Mouse (Mus musculus): ENCODE data around the gene Gm17387. TPM values are rescaled to one million over a fixed set of nuclear protein-coding genes. Genes with fewer than 3 reads are reported as not detected.

Gm17387 gene
- not detected for polyA plus RNA-seq (2017; shearing (Covaris generic))

DNA sequence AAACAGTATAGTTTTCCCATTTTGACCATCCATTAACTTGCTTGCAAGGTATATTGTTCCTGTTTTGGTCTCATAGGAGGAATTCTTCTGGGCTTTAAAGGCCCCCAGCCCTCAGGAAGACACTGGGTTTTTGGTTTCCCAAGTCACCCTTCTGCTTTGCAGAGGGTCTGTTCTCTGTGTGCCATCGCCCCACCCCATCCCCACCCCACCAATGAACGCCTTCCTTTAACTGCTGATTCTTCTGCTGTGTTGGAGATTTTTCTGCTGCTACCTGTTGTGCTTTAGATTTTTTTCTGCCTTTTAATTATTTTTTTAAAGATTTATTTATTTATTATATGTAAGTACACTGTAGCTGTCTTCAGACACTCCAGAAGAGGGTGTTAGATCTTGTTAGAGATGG lies at the start of gene Gm17387:
Gene Gm17387, plus strand, starts transcription at position 301 of the 400 bp plus-strand sequence.

DNA sequence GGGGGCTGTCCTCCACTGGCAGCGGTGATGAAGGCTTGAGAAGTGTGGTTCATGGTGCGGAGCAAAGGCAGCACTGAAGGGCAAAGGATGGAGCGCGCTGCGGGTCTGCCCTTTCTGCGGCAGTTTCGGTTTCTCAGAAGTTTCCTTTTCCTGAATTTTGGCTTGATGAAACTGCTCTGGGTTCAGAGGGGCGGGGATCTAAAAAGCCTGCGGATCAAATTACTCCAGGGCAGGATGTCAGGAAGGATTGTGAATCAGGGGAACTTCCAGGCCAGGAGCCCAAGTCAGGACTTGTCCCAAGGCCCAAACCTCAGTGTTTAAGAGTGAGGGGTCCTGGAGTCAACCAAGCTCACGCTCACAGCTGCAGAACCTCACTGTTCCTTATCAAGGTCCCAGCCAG lies 18.3 kb upstream of the Gm17387 start, which contains the start of gene Ifitm3:
Gene Ifitm3, minus strand, starts transcription at position 178 of the 400 bp plus-strand sequence.

GRCm38 (mm10) chr7:141017824-141018223 lies 11.1 kb upstream of the Gm17387 start, which contains the start of gene Ifitm6:
Ifitm6 (minus strand) TSS chr7:141017924.

DNA sequence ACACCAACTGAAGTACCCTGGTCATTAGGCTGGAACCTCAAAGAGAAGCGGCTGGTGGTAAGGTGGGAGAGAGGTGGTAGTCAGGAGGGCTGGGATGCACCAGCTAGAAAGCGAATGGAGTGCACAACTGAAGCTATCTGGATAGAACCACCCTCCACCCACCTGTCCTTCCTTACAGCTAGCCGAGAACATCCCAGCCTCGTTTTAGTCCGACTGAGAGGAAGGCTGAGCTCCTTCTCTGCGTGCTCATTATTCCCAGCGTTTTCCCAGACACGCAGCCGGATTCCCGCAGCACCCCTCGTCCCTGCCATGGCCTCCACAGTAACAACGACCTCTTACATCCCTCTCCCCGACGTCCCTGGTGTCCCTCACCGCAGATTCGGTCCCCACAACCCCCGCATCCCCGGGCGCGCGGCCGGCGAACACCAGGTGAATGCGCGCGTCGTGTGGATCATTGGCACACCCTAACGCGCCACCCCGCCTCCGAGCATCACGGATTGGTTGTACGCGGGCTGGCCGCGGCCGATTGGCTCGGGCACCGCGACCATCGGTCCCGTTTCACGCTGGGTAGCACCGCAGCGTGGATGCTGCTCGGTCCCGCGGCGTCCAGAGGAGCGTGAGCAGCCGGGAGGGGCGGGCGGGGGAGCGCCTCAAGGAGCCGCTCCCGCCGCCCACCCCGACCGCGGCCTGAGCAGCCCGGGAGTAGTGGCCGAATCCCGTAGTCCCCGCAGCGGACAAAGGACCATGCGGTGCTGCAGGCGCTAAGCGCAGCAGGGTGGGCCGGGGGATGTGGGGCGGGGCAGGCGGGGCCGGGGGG lies 31.7 kb downstream of the Gm17387 start, which contains the start of gene B4galnt4:
Gene B4galnt4, plus strand, starts transcription at position 679 of the 817 bp plus-strand sequence.

GRCm38 (mm10) chr7:141077841-141078240 lies 48.9 kb downstream of the Gm17387 start, which contains the start of gene Pkp3:
Pkp3 (plus strand) TSS chr7:141078218.

Other genes with a start within 250 kb of the Gm17387 start
- gene Syce1, start 241.3 kb upstream of the Gm17387 start, polyA plus RNA-seq (2017; shearing (Covaris generic)) = not detected
- 0.71 TPM for gene Zfp941, start 207.0 kb upstream of the Gm17387 start, polyA plus RNA-seq (2017; shearing (Covaris generic))
- not detected for gene Urah, start 194.1 kb upstream of the Gm17387 start, polyA plus RNA-seq (2017; shearing (Covaris generic))
- not detected for gene Scgb1c1, start 183.6 kb upstream of the Gm17387 start, polyA plus RNA-seq (2017; shearing (Covaris generic))
- gene Odf3, start 181.3 kb upstream of the Gm17387 start, polyA plus RNA-seq (2017; shearing (Covaris generic)) = not detected
- gene Gm45785, start 172.8 kb upstream of the Gm17387 start, polyA plus RNA-seq (2017; shearing (Covaris generic)) = not detected
- 88.6 TPM for gene Ric8a, start 172.2 kb upstream of the Gm17387 start, polyA plus RNA-seq (2017; shearing (Covaris generic))
- gene Bet1l, start 171.6 kb upstream of the Gm17387 start, polyA plus RNA-seq (2017; shearing (Covaris generic)) = 42.5 TPM
- 134 TPM for gene Psmd13, start 147.2 kb upstream of the Gm17387 start, polyA plus RNA-seq (2017; shearing (Covaris generic))
- 5.5 TPM for gene Sirt3, start 146.8 kb upstream of the Gm17387 start, polyA plus RNA-seq (2017; shearing (Covaris generic))
- gene Cox8b, start 128.7 kb upstream of the Gm17387 start, polyA plus RNA-seq (2017; shearing (Covaris generic)) = not detected
- gene Nlrp6, start 108.2 kb upstream of the Gm17387 start, polyA plus RNA-seq (2017; shearing (Covaris generic)) = not detected
- gene Pgghg, start 87.7 kb upstream of the Gm17387 start, polyA plus RNA-seq (2017; shearing (Covaris generic)) = 10.8 TPM
- not detected for gene Ifitm5, start 78.8 kb upstream of the Gm17387 start, polyA plus RNA-seq (2017; shearing (Covaris generic))
- gene Gm45717, start 73.2 kb upstream of the Gm17387 start, polyA plus RNA-seq (2017; shearing (Covaris generic)) = not detected
- 10.5 TPM for gene Ifitm2, start 73.1 kb upstream of the Gm17387 start, polyA plus RNA-seq (2017; shearing (Covaris generic))
- 2.8 TPM for gene Ifitm1, start 61.9 kb upstream of the Gm17387 start, polyA plus RNA-seq (2017; shearing (Covaris generic))
- 8.0 TPM for gene Ifitm3, start 18.4 kb upstream of the Gm17387 start, polyA plus RNA-seq (2017; shearing (Covaris generic))
- not detected for gene Ifitm6, start 11.2 kb upstream of the Gm17387 start, polyA plus RNA-seq (2017; shearing (Covaris generic))
- gene B4galnt4, start 32.0 kb downstream of the Gm17387 start, polyA plus RNA-seq (2017; shearing (Covaris generic)) = 25.8 TPM
- 147 TPM for gene Pkp3, start 49.1 kb downstream of the Gm17387 start, polyA plus RNA-seq (2017; shearing (Covaris generic))
- gene Sigirr, start 71.4 kb downstream of the Gm17387 start, polyA plus RNA-seq (2017; shearing (Covaris generic)) = 71.4 TPM
- not detected for gene Ano9, start 88.7 kb downstream of the Gm17387 start, polyA plus RNA-seq (2017; shearing (Covaris generic))
- 6.9 TPM for gene Ptdss2, start 93.3 kb downstream of the Gm17387 start, polyA plus RNA-seq (2017; shearing (Covaris generic))
- gene Rnh1, start 143.7 kb downstream of the Gm17387 start, polyA plus RNA-seq (2017; shearing (Covaris generic)) = 79.7 TPM
- gene Hras, start 164.9 kb downstream of the Gm17387 start, polyA plus RNA-seq (2017; shearing (Covaris generic)) = 22.4 TPM
- 1.9 TPM for gene Lrrc56, start 165.0 kb downstream of the Gm17387 start, polyA plus RNA-seq (2017; shearing (Covaris generic))
- 12.7 TPM for gene Lmntd2, start 184.9 kb downstream of the Gm17387 start, polyA plus RNA-seq (2017; shearing (Covaris generic))
- gene Rassf7, start 186.7 kb downstream of the Gm17387 start, polyA plus RNA-seq (2017; shearing (Covaris generic)) = 7.9 TPM
- gene Phrf1, start 199.7 kb downstream of the Gm17387 start, polyA plus RNA-seq (2017; shearing (Covaris generic)) = 81.8 TPM
- 210 TPM for gene Irf7, start 237.3 kb downstream of the Gm17387 start, polyA plus RNA-seq (2017; shearing (Covaris generic))
- gene Cdhr5, start 247.7 kb downstream of the Gm17387 start, polyA plus RNA-seq (2017; shearing (Covaris generic)) = not detected